Mouse (Mus musculus) hindbrain, postnatal 0 days (tissue): Measurements from ENCODE around the gene Hist1h2bm. TPM values are rescaled to one million over a fixed set of nuclear protein-coding genes. Genes with fewer than 3 reads are reported as not detected.
A peak's percentile ranks its signal among the peaks of the same experiment; 100 is the strongest.
"Not testable (repeated sequence)": the region's sequence is repeated elsewhere in the genome, so short reads cannot be mapped to it uniquely, and the experiment has no call there.

Experiments used
- ATAC-seq: fragments of 200-750 bp; cut with Nextera tagmentation; 2 replicates; pipeline ENCODE4 v1.8.0; 2017; ENCODE audit warnings: mild to moderate bottlenecking, moderate TSS enrichment, moderate library complexity
- DNase-seq: peaks from one replicate; pipeline ENCODE4 v3.0.0-alpha.2; 2015; ENCODE audit warnings: low spot score
- H3K27ac ChIP-seq: fragments of 300-500 bp; sonication (generic); 2 replicates; pipeline ENCODE4 v1.5.1; 2014; ENCODE audit warnings: mild to moderate bottlenecking
- H3K27me3 ChIP-seq: fragments of 300-500 bp; sonication (generic); 2 replicates; pipeline ENCODE4 v1.6.1; 2014; ENCODE audit warnings: low read length, mixed read lengths; ENCODE audit not compliant: insufficient read depth
- H3K36me3 ChIP-seq: fragments of 300-500 bp; sonication (generic); 2 replicates; pipeline ENCODE4 v1.6.1; 2014; ENCODE audit warnings: low read length, mixed read lengths; ENCODE audit not compliant: insufficient read depth
- H3K4me1 ChIP-seq: fragments of 300-500 bp; sonication (generic); 2 replicates; pipeline ENCODE4 v1.6.1; 2014; ENCODE audit warnings: antibody characterized with exemption, low read length, mixed read lengths; ENCODE audit not compliant: insufficient read depth
- H3K4me2 ChIP-seq: fragments of 300-500 bp; sonication (generic); 2 replicates; pipeline ENCODE4 v1.6.1; 2014; ENCODE audit warnings: low read depth, mild to moderate bottlenecking, low read length, moderate library complexity, mixed read lengths
- H3K4me3 ChIP-seq: fragments of 300-500 bp; sonication (generic); 2 replicates; pipeline ENCODE4 v1.5.1; 2014; ENCODE audit warnings: low read length
- H3K9ac ChIP-seq: fragments of 300-500 bp; sonication (generic); replicated peaks from 2 replicates; pipeline ENCODE4 v1.6.1; 2014; ENCODE audit warnings: mild to moderate bottlenecking, low read length, moderate library complexity, mixed read lengths
- H3K9me3 ChIP-seq: fragments of 300-500 bp; sonication (generic); 2 replicates; pipeline ENCODE4 v1.6.1; 2016; ENCODE audit warnings: low read length, mixed read lengths
- CTCF ChIP-seq: IDR thresholded peaks from 2 replicates; pipeline ENCODE4 v1.5.1; 2016; ENCODE audit warnings: antibody characterized with exemption, control low read depth, low read depth
- WGBS: fragments of 180-500 bp; shearing (Covaris S2); extraction: QIAGEN DNeasy Blood & Tissue Kit; methylation state at CpG from one replicate; pipeline ENCODE4 v1.1.7; 2014; 5-methylcytosine and 5-hydroxymethylcytosine counted together
- polyA plus RNA-seq: library from polyadenylated mRNA; unstranded; fragments of >200 nt; fragmentation: Nextera tagmentation; extraction: Ambion mirVana; gene quantifications from 2 replicates; pipeline ENCODE4 v1.2.1, GENCODE M21; 2015
- total RNA-seq: library from RNA; depleted of rRNA; stranded (reverse); fragments of >200 nt; gene quantifications from 2 replicates; pipeline ENCODE4 v1.2.3, GENCODE M21; 2014

The Hist1h2bm gene
- total and polyA plus RNA-seq, 2 experiments from 2014 or later: 1.3 to 1,597 TPM

- Histone ChIP-seq H3K36me3 (no peaks in the 10 kb centered on the region), H3K9me3 (no peaks in the 10 kb centered on the region), H3K27me3 (no peaks in the 10 kb centered on the region), H3K4me3 (peak overlapping the region; percentile 76), H3K4me2 (peak overlapping the region; percentile 82), H3K4me1 (no peaks in the 10 kb centered on the region), H3K9ac (peak overlapping the region; percentile 46; the same call in 1 of the 2 replicates), H3K27ac (no peak overlapping the region)
- 25% methylated on average over 4 of the region's 4 CpGs for WGBS
- TF ChIP-seq CTCF: no peak
- no peak for ATAC-seq
- no peak for DNase-seq
Observed at GRCm38 (mm10) chr13:21711698-21712097, 10.1 kb upstream of the Hist1h2bm start.

GRCm38 (mm10) chr13:21714725-21715124, 7.1 kb upstream of the Hist1h2bm start:
- 0% methylated on average over 7 of the region's 7 CpGs for WGBS
- DNase-seq (peak; percentile 77), ATAC-seq (no peak)
- H3K4me2 ChIP-seq: peak overlapping the region; percentile 72
- H3K27ac ChIP-seq: no peak overlapping the region
- TF ChIP-seq CTCF: peak; percentile 92
- H3K9me3 ChIP-seq: no peaks in the 10 kb centered on the region
- H3K4me3 ChIP-seq: peak overlapping the region; percentile 38
- no peaks in the 10 kb centered on the region for H3K36me3 ChIP-seq
- H3K4me1 ChIP-seq: peaks cover 7% of the 10 kb centered on the region; the same call in 1 of the 2 replicates
- H3K27me3 ChIP-seq: no peaks in the 10 kb centered on the region
- H3K9ac ChIP-seq: peak overlapping the region; percentile 37; the same call in 1 of the 2 replicates

- DNase-seq: peak; percentile 19
- no peak for TF ChIP-seq CTCF
- H3K27me3 ChIP-seq: no peaks in the 10 kb centered on the region
- H3K9me3 ChIP-seq: no peaks in the 10 kb centered on the region
- peak overlapping the region; percentile 72 for H3K4me2 ChIP-seq
- H3K4me1 ChIP-seq: peaks cover 7% of the 10 kb centered on the region; the same call in 1 of the 2 replicates
- no peaks in the 10 kb centered on the region for H3K36me3 ChIP-seq
- WGBS: under 1% methylated on average over 20 of the region's 22 CpGs
- H3K4me3 ChIP-seq: peak overlapping the region; percentile 38
- peak overlapping the region; percentile 37; the same call in 1 of the 2 replicates for H3K9ac ChIP-seq
- ATAC-seq: no peak
- peak overlapping the region; percentile 79 for H3K27ac ChIP-seq
Observed at GRCm38 (mm10) chr13:21715131-21715863, 6.5 kb upstream of the Hist1h2bm start.

GRCm38 (mm10) chr13:21715864-21716539, 5.8 kb upstream of the Hist1h2bm start, which contains the start of the genes Hist1h2bl and Hist1h2ai:
Gene Hist1h2bl (minus strand): TSS chr13:21716143.
Gene Hist1h2ai (plus strand): TSS chr13:21716422.
- under 1% methylated on average over 27 of the region's 50 CpGs for WGBS
- H3K27ac ChIP-seq: peak within 1 kb of the TSS; percentile 79
- H3K4me1 ChIP-seq, H3K27me3 ChIP-seq, H3K9me3 ChIP-seq, H3K36me3 ChIP-seq: not testable (repeated sequence)
- DNase-seq (peak; percentile 97), ATAC-seq (peak; percentile 95)
- H3K4me3 ChIP-seq: peak within 1 kb of the TSS; percentile 38
- peak within 1 kb of the TSS; percentile 72 for H3K4me2 ChIP-seq
- H3K9ac ChIP-seq: peak within 1 kb of the TSS; percentile 44

DNA sequence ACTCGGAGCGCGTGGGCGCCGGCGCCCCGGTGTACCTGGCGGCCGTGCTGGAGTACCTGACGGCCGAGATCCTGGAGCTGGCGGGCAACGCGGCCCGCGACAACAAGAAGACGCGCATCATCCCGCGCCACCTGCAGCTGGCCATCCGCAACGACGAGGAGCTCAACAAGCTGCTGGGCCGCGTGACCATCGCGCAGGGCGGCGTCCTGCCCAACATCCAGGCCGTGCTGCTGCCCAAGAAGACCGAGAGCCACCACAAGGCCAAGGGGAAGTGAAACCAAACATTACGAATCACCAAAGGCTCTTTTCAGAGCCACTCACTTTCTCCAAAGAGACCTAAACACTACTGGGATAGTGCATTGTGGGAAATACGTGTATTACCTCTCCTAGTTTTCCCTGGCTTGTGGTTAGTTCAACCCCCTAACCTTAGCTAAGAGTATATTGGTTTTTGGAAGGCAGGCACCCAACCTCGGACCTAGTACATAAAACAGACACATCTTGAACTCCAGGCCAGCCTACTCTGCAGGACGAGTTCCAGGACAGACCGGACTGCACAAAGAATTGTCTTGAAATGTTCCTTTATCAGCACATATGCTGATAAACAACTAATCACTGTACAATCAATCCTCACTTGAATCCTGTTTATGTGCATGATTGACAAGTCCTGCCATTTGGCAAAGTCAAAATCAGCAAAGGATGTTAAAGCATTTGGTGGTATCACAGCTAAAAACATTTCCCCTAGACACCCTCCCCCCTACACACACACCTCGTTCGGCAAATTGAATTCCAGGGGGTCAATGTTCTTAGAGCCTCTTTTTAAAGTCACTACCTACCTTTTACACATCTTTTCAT, 5.1 kb upstream of the Hist1h2bm start:
- H3K4me1 ChIP-seq, ATAC-seq, H3K9me3 ChIP-seq, H3K36me3 ChIP-seq, H3K27me3 ChIP-seq: not testable (repeated sequence)
- H3K9ac ChIP-seq: peak overlapping the region; percentile 44
- H3K27ac ChIP-seq: peak overlapping the region; percentile 79
- DNase-seq: peak; percentile 22
- H3K4me3 ChIP-seq: peak overlapping the region; percentile 38
- peak overlapping the region; percentile 72 for H3K4me2 ChIP-seq
- WGBS: 0% methylated on average over 9 of the region's 38 CpGs

- Histone ChIP-seq H3K4me3 (peak within 1 kb of the TSS; percentile 38), H3K9ac (peak within 1 kb of the TSS; percentile 44), H3K27ac (peak within 1 kb of the TSS; percentile 79), H3K4me2 (peak within 1 kb of the TSS; percentile 72)
- DNase-seq (peak; percentile 94), ATAC-seq (peak; percentile 53)
- H3K4me1 ChIP-seq, H3K36me3 ChIP-seq, H3K9me3 ChIP-seq, H3K27me3 ChIP-seq: not testable (repeated sequence)
- 2% methylated on average over 27 of the region's 56 CpGs for WGBS
Observed at GRCm38 (mm10) chr13:21717397-21718357, 4.2 kb upstream of the Hist1h2bm start, which contains the start of gene Hist1h3h. Gene Hist1h3h (plus strand): TSS chr13:21717659.
